Mouse (Mus musculus) MEL (cell line): ENCODE measurements around the gene Map1b. TPM values are rescaled to one million over a fixed set of nuclear protein-coding genes. Genes with fewer than 3 reads are reported as not detected.

Experiments used
- DNase-seq: peaks from one replicate; pipeline ENCODE4 v3.0.0; 2011; ENCODE audit warnings: low read depth, low spot score
- H3K27ac ChIP-seq: 2 replicates; pipeline ENCODE4 v1.5.1; 2012; ENCODE audit warnings: low read depth, mild to moderate bottlenecking, control low read depth, low read length, moderate library complexity; ENCODE audit not compliant: control insufficient read depth
- H3K27me3 ChIP-seq, 2 experiments: fragments of 150-350 bp in 1 of 2; sonication (generic) in 1 of 2; 2 replicates each; pipeline ENCODE4 v1.6.1; 2012; ENCODE audit warnings: low read length in 2 of 2, mild to moderate bottlenecking in 2 of 2, improper control_type of control experiment in 1 of 2, moderate library complexity in 1 of 2; ENCODE audit not compliant: insufficient read depth in 2 of 2, control insufficient read depth in 1 of 2
- H3K36me3 ChIP-seq, 2 experiments: 2 replicates each; pipeline ENCODE4 v1.6.1; 2012 to 2014; ENCODE audit warnings: low read length in 2 of 2, improper control_type of control experiment in 1 of 2, inconsistent platforms in 1 of 2, mild to moderate bottlenecking in 1 of 2; ENCODE audit not compliant: insufficient read depth in 2 of 2, control insufficient read depth in 1 of 2
- H3K4me1 ChIP-seq, 2 experiments: fragments of 150-350 bp in 1 of 2; sonication (generic) in 1 of 2; 2 replicates each; pipeline ENCODE4 v1.6.1; 2012; ENCODE audit warnings: low read length in 2 of 2, improper control_type of control experiment in 1 of 2, mild to moderate bottlenecking in 1 of 2; ENCODE audit not compliant: insufficient read depth in 2 of 2, control insufficient read depth in 1 of 2
- H3K4me3 ChIP-seq, 2 experiments: fragments of 150-350 bp in 1 of 2; sonication (generic) in 1 of 2; 2 replicates each; pipeline ENCODE4 v1.5.1; 2012; ENCODE audit warnings: low read depth in 2 of 2, low read length in 2 of 2, mild to moderate bottlenecking in 2 of 2, moderate library complexity in 2 of 2, control low read depth in 1 of 2, improper control_type of control experiment in 1 of 2; ENCODE audit not compliant: control insufficient read depth in 1 of 2, insufficient read depth in 1 of 2
- H3K79me2 ChIP-seq: 2 replicates; pipeline ENCODE4 v1.6.1; 2012; ENCODE audit warnings: mild to moderate bottlenecking, low read length, moderate library complexity; ENCODE audit not compliant: control insufficient read depth, poor library complexity, insufficient read depth
- H3K9ac ChIP-seq: 2 replicates; pipeline ENCODE4 v1.6.1; 2012; ENCODE audit warnings: low read depth, mild to moderate bottlenecking, control low read depth, low read length, moderate library complexity; ENCODE audit not compliant: control insufficient read depth, poor library complexity, severe bottlenecking
- H3K9me3 ChIP-seq: fragments of 150-350 bp; sonication (generic); replicated peaks from 2 replicates; pipeline ENCODE4 v1.6.1; 2012; ENCODE audit warnings: mild to moderate bottlenecking, low read length, improper control_type of control experiment, moderate library complexity; ENCODE audit not compliant: insufficient read depth
- BHLHE40 ChIP-seq: IDR thresholded peaks from 2 replicates; pipeline ENCODE4 v1.6.1; 2012; ENCODE audit warnings: low read depth, mild to moderate bottlenecking, inconsistent platforms, low read length, improper control_type of control experiment, borderline replicate concordance
- CHD1 ChIP-seq: IDR thresholded peaks from 2 replicates; pipeline ENCODE4 v1.6.1; 2012; ENCODE audit warnings: low read depth, mild to moderate bottlenecking, inconsistent platforms, low read length, improper control_type of control experiment
- CTCF ChIP-seq, 3 experiments: IDR thresholded peaks in 2 of 3; conservative IDR thresholded peaks in 1 of 3; 2 replicates each; pipeline ENCODE4 v1.5.1; 2011 to 2012; ENCODE audit warnings: low read length in 3 of 3, low read depth in 2 of 3, mild to moderate bottlenecking in 2 of 3, improper control_type of control experiment in 1 of 3, inconsistent platforms in 1 of 3, mixed read lengths in 1 of 3, moderate library complexity in 1 of 3; ENCODE audit not compliant: control insufficient read depth in 1 of 3, insufficient read depth in 1 of 3, poor library complexity in 1 of 3, severe bottlenecking in 1 of 3
- EP300 ChIP-seq, 2 experiments: IDR thresholded peaks; 2 replicates each; pipeline ENCODE4 v1.6.1; 2011; ENCODE audit warnings: improper control_type of control experiment in 2 of 2, low read length in 2 of 2, low read depth in 1 of 2, mild to moderate bottlenecking in 1 of 2
- ETS1 ChIP-seq: IDR thresholded peaks from 2 replicates; pipeline ENCODE4 v1.6.1; 2012; ENCODE audit warnings: low read depth, mild to moderate bottlenecking, inconsistent platforms, low read length, improper control_type of control experiment, moderate library complexity
- GABPA ChIP-seq: IDR thresholded peaks from 2 replicates; pipeline ENCODE4 v1.6.1; 2012; ENCODE audit warnings: low read depth, mild to moderate bottlenecking, inconsistent platforms, low read length, improper control_type of control experiment, moderate library complexity
- HCFC1 ChIP-seq: IDR thresholded peaks from 2 replicates; pipeline ENCODE4 v1.6.1; 2012; ENCODE audit warnings: low read depth, mild to moderate bottlenecking, inconsistent platforms, low read length, improper control_type of control experiment, moderate library complexity
- KAT2A ChIP-seq: conservative IDR thresholded peaks from 2 replicates; pipeline ENCODE4 v1.6.1; 2012; ENCODE audit warnings: low read depth, low read length, improper control_type of control experiment, inconsistent platforms
- MAFK ChIP-seq: IDR thresholded peaks from 2 replicates; pipeline ENCODE4 v1.6.1; 2011; ENCODE audit warnings: low read depth, mild to moderate bottlenecking, low read length, improper control_type of control experiment, borderline replicate concordance
- MYB ChIP-seq: IDR thresholded peaks from 2 replicates; pipeline ENCODE4 v1.6.1; 2011; ENCODE audit warnings: mild to moderate bottlenecking, low read depth, low read length, improper control_type of control experiment
- MYC ChIP-seq: IDR thresholded peaks from 2 replicates; pipeline ENCODE4 v1.6.1; 2011; ENCODE audit warnings: low read depth, mild to moderate bottlenecking, low read length, improper control_type of control experiment, moderate library complexity
- NELFE ChIP-seq: IDR thresholded peaks from 2 replicates; pipeline ENCODE4 v1.6.1; 2011; ENCODE audit warnings: low read depth, low read length, improper control_type of control experiment
- NRF1 ChIP-seq: IDR thresholded peaks from 2 replicates; pipeline ENCODE4 v1.6.1; 2014; ENCODE audit warnings: low read depth, mild to moderate bottlenecking, inconsistent platforms, low read length, improper control_type of control experiment, moderate library complexity; ENCODE audit not compliant: poor library complexity, insufficient read depth, severe bottlenecking
- RCOR1 ChIP-seq: IDR thresholded peaks from 2 replicates; pipeline ENCODE4 v1.6.1; 2012; ENCODE audit warnings: low read depth, mild to moderate bottlenecking, inconsistent platforms, low read length, improper control_type of control experiment
- SIN3A ChIP-seq: IDR thresholded peaks from 2 replicates; pipeline ENCODE4 v1.6.1; 2012; ENCODE audit warnings: low read length, improper control_type of control experiment, inconsistent platforms
- TCF12 ChIP-seq: IDR thresholded peaks from 2 replicates; pipeline ENCODE4 v1.6.1; 2014; ENCODE audit warnings: low read depth, mild to moderate bottlenecking, inconsistent platforms, low read length, improper control_type of control experiment, moderate library complexity
- UBTF ChIP-seq: IDR thresholded peaks from 2 replicates; pipeline ENCODE4 v1.6.1; 2012; ENCODE audit warnings: low read depth, mild to moderate bottlenecking, inconsistent platforms, low read length, improper control_type of control experiment, moderate library complexity, borderline replicate concordance; ENCODE audit not compliant: insufficient read depth
- USF1 ChIP-seq: IDR thresholded peaks from 2 replicates; pipeline ENCODE4 v1.6.1; 2014; ENCODE audit warnings: low read depth, mild to moderate bottlenecking, inconsistent platforms, low read length, improper control_type of control experiment, moderate library complexity
- USF2 ChIP-seq, 2 experiments: IDR thresholded peaks; 2 replicates each; pipeline ENCODE4 v1.6.1; 2011 to 2012; ENCODE audit warnings: improper control_type of control experiment in 2 of 2, low read length in 2 of 2, borderline replicate concordance in 1 of 2, inconsistent platforms in 1 of 2, low read depth in 1 of 2, mild to moderate bottlenecking in 1 of 2; ENCODE audit not compliant: insufficient read depth in 1 of 2
- ZKSCAN1 ChIP-seq: IDR thresholded peaks from 2 replicates; pipeline ENCODE4 v1.6.1; 2012; ENCODE audit warnings: low read depth, mild to moderate bottlenecking, inconsistent platforms, low read length, improper control_type of control experiment, moderate library complexity
- ZNF384 ChIP-seq: IDR thresholded peaks from 2 replicates; pipeline ENCODE4 v1.6.1; 2012; ENCODE audit warnings: low read depth, mild to moderate bottlenecking, inconsistent platforms, low read length, improper control_type of control experiment
- polyA plus RNA-seq, 2 experiments: library from polyadenylated mRNA; stranded (reverse) in 1 of 2; unstranded in 1 of 2; fragments of >175 nt in 1 of 2; fragments of >200 nt in 1 of 2; gene quantifications; 2 replicates each; pipeline versions ENCODE4 v1.2.1 to v1.2.4; 2012; ENCODE audit warnings: low replicate concordance in 2 of 2, low read depth in 1 of 2; ENCODE audit not compliant: insufficient read length in 2 of 2, insufficient read depth in 1 of 2, missing spikeins in 1 of 2
- total RNA-seq: library from RNA; depleted of rRNA; stranded (reverse); fragments of 300-350 nt; gene quantifications from 2 replicates; pipeline ENCODE4 v1.2.3, GENCODE M21; 2012

Gene Map1b
- total and polyA plus RNA-seq, 3 experiments: not detected

DNA sequence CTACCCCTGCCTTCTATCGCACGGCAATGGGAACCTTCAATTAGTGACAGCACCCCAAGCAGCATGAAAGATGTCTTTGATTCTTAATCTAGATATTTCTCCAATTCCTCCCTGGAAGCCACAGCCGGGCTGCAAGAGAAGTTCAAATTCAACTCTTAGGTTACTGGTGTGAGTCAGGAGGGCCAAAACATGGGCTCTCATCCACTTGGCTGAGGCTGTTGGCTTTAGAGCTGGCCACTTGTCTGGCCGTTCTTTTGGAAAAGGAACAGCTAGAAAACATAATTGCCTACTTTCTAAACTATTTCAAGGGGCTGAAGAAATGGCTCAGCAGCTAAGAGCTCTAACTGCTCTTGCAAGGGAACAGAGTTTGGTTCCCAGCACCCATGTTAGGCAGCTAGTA lies 51.8 kb downstream of the Map1b start:
- TF ChIP-seq RCOR1 (no peak), EP300 (IDR thresholded peaks at IDR 0.05; ENCODE audit: low read depth in 1 of 2, low read length in 2 of 2) (no peak), USF1 (no peak), MYC (no peak), BHLHE40 (no peak), NELFE (no peak), GABPA (no peak)

DNA sequence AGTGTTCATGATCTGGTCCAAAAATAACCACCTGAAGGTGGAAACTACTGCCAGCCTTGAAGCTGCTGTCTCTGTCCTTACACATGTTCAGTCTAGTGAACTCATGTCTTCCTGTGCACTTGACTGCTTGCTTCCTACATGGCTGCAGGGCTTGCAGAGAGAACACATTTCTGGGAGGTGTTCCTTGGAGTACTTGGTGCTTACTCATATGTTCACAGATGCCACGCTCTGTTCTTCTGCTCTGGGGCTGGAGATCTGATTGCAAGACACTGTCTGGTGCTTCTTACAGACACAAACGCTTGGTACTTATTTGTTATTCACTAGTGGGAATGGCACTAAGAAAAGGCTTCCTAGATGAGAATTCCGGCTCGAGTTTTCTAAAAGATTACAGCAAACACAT lies 54.5 kb downstream of the Map1b start:
- Histone ChIP-seq H3K27me3 (no peaks in the 10 kb centered on the region), H3K79me2 (no peaks in the 10 kb centered on the region), H3K4me1 (no peaks in the 10 kb centered on the region), H3K9me3 (no peaks in the 10 kb centered on the region), H3K27ac (no peak overlapping the region), H3K4me3 (no peak overlapping the region), H3K9ac (no peak overlapping the region), H3K36me3 (no peaks in the 10 kb centered on the region)
- TF ChIP-seq ZNF384: no peak
- no peak for TF ChIP-seq HCFC1
- no peak for TF ChIP-seq ETS1
- TF ChIP-seq MYC: no peak
- no peak for TF ChIP-seq SIN3A
- no peak for TF ChIP-seq NELFE
- TF ChIP-seq CTCF (IDR thresholded peaks at IDR 0.05 in 2 of 3, conservative IDR thresholded peaks at IDR 0.05 in 1 of 3; ENCODE audit: control insufficient read depth in 1 of 3, insufficient read depth in 1 of 3, low read depth in 2 of 3, low read length in 3 of 3, poor library complexity in 1 of 3, severe bottlenecking in 1 of 3): no peak
- TF ChIP-seq UBTF: no peak
- TF ChIP-seq MYB: no peak
- TF ChIP-seq CHD1: no peak
- TF ChIP-seq ZKSCAN1: no peak
- no peak for TF ChIP-seq TCF12
- no peak for TF ChIP-seq EP300 (IDR thresholded peaks at IDR 0.05; ENCODE audit: low read depth in 1 of 2, low read length in 2 of 2)
- no peak for TF ChIP-seq USF2 (IDR thresholded peaks at IDR 0.05; ENCODE audit: borderline replicate concordance in 1 of 2, insufficient read depth in 1 of 2, low read depth in 1 of 2, low read length in 2 of 2)
- no peak for TF ChIP-seq MAFK
- no peak for TF ChIP-seq NRF1
- TF ChIP-seq KAT2A: no peak
- DNase-seq: no peak

More for the DNA sequence above, 51.8 kb downstream of the Map1b start:
- no peaks in the 10 kb centered on the region for H3K4me1 ChIP-seq
- H3K9ac ChIP-seq: no peak overlapping the region
- H3K4me3 ChIP-seq: no peak overlapping the region
- H3K36me3 ChIP-seq: no peaks in the 10 kb centered on the region
- H3K27me3 ChIP-seq: no peaks in the 10 kb centered on the region
- H3K9me3 ChIP-seq: no peaks in the 10 kb centered on the region
- no peak overlapping the region for H3K27ac ChIP-seq
- DNase-seq: no peak
- H3K79me2 ChIP-seq: no peaks in the 10 kb centered on the region
